Mouse (Mus musculus) ES-E14 (cell line): ENCODE measurements at regions not wholly inside any gene's neighbourhood (a gene's known extent, or its start where the extent isn't known, plus 50 kb on each side); places are given as distances from the start of the nearest gene placed in this dataset.

Experiments
- DNase-seq: peaks from one replicate; pipeline ENCODE4 v3.0.0-alpha.2; 2013; ENCODE audit warnings: low read depth, low spot score
- H3K27ac ChIP-seq: 2 replicates; pipeline ENCODE4 v1.5.1; 2012; ENCODE audit warnings: low read depth, mild to moderate bottlenecking, low read length, moderate library complexity, mixed read lengths; ENCODE audit not compliant: poor library complexity, insufficient read depth, severe bottlenecking
- H3K36me3 ChIP-seq: 2 replicates; pipeline ENCODE4 v1.6.1; 2012; ENCODE audit warnings: mild to moderate bottlenecking, low read length, moderate library complexity, mixed read lengths; ENCODE audit not compliant: control insufficient read depth, poor library complexity, insufficient read depth, severe bottlenecking
- H3K4me1 ChIP-seq, 2 experiments: fragments of 150-350 bp in 1 of 2; sonication (generic) in 1 of 2; 2 replicates each; pipeline ENCODE4 v1.6.1; 2012; ENCODE audit warnings: low read length in 2 of 2, mild to moderate bottlenecking in 1 of 2, mixed read lengths in 1 of 2; ENCODE audit not compliant: control insufficient read depth in 2 of 2, insufficient read depth in 2 of 2, poor library complexity in 1 of 2
- H3K4me3 ChIP-seq, 2 experiments: fragments of 150-350 bp in 1 of 2; sonication (generic) in 1 of 2; 2 replicates each; pipeline ENCODE4 v1.5.1; 2012; ENCODE audit warnings: low read length in 2 of 2, low read depth in 1 of 2, mild to moderate bottlenecking in 1 of 2, mixed read lengths in 1 of 2; ENCODE audit not compliant: insufficient read depth in 1 of 2, poor library complexity in 1 of 2, severe bottlenecking in 1 of 2
- H3K9ac ChIP-seq: 2 replicates; pipeline ENCODE4 v1.6.1; 2012; ENCODE audit warnings: low read depth, mild to moderate bottlenecking, low read length, mixed read lengths; ENCODE audit not compliant: poor library complexity, insufficient read depth, severe bottlenecking
- H3K9me3 ChIP-seq: fragments of 150-350 bp; sonication (generic); 2 replicates; pipeline ENCODE4 v1.6.1; 2012; ENCODE audit warnings: low read depth, mild to moderate bottlenecking, low read length; ENCODE audit not compliant: control insufficient read depth, insufficient read depth
- CHD2 ChIP-seq: IDR thresholded peaks from 2 replicates; pipeline ENCODE4 v1.6.1; 2014; ENCODE audit warnings: mild to moderate bottlenecking, low read depth, low read length, inconsistent platforms
- HCFC1 ChIP-seq: IDR thresholded peaks from 2 replicates; pipeline ENCODE4 v1.6.1; 2012; ENCODE audit warnings: low read length, inconsistent platforms, borderline replicate concordance; ENCODE audit not compliant: insufficient read depth
- MAFK ChIP-seq: IDR thresholded peaks from 2 replicates; pipeline ENCODE4 v1.6.1; 2014; ENCODE audit warnings: mild to moderate bottlenecking, low read depth, low read length, inconsistent platforms; ENCODE audit not compliant: insufficient read depth
- ZC3H11A ChIP-seq: IDR thresholded peaks from 2 replicates; pipeline ENCODE4 v1.6.1; 2012; ENCODE audit warnings: low read depth, mild to moderate bottlenecking, inconsistent platforms, low read length, borderline replicate concordance
- ZNF384 ChIP-seq: IDR thresholded peaks from 2 replicates; pipeline ENCODE4 v1.6.1; 2012; ENCODE audit warnings: low read depth, low read length, inconsistent platforms
- in situ Hi-C, 2 experiments: fragments of 600-800 bp; cut with MboI; formaldehyde crosslinking; loops; one replicate each; pipeline ENCODE4 v1.15.1; 2025; ENCODE audit warnings: low sequenced_read_pairs in 2 of 2, inconsistent platforms in 1 of 2; ENCODE audit not compliant: unreplicated experiment in 2 of 2

DNA sequence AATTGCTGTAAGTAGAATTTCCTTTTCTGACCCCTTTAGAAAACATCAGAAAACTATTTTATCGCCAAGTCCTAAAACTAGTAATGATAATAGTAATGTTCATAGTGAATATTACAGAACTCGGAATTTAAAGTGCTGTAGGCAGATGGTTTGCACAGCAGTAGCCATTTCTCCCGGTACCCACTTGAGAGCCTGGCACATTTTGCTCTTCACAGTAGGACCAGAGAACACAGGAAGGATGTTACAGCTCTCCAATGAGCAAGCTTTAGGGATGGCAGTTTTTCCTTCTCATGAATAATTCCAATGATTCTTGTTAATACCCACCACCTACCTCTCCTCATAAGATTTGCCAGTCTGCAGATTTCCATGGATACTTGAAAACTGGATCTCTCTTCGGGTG lies 253.2 kb upstream of the Impg1 start:
- TF ChIP-seq ZNF384: no peak
- no peak for TF ChIP-seq HCFC1
- TF ChIP-seq MAFK: no peak
- TF ChIP-seq CHD2: no peak
- DNase-seq: no peak
- no peaks in the 10 kb centered on the region for H3K36me3 ChIP-seq
- H3K9me3 ChIP-seq: no peaks in the 10 kb centered on the region
- no peak overlapping the region for H3K9ac ChIP-seq
- no peak overlapping the region for H3K27ac ChIP-seq
- no peaks in the 10 kb centered on the region for H3K4me1 ChIP-seq
- no peak overlapping the region for H3K4me3 ChIP-seq
- in situ Hi-C loops: no loop called here

GRCm38 (mm10) chr9:80709781-80710180 lies 244.5 kb upstream of the Impg1 start:
- H3K9ac ChIP-seq: no peak overlapping the region
- in situ Hi-C loops: no loop called here
- TF ChIP-seq ZNF384 (no peak), CHD2 (no peak)
- no peaks in the 10 kb centered on the region for H3K9me3 ChIP-seq
- DNase-seq: no peak
- H3K4me3 ChIP-seq: no peak overlapping the region
- H3K27ac ChIP-seq: no peak overlapping the region
- no peaks in the 10 kb centered on the region for H3K4me1 ChIP-seq
- H3K36me3 ChIP-seq: no peaks in the 10 kb centered on the region

DNA sequence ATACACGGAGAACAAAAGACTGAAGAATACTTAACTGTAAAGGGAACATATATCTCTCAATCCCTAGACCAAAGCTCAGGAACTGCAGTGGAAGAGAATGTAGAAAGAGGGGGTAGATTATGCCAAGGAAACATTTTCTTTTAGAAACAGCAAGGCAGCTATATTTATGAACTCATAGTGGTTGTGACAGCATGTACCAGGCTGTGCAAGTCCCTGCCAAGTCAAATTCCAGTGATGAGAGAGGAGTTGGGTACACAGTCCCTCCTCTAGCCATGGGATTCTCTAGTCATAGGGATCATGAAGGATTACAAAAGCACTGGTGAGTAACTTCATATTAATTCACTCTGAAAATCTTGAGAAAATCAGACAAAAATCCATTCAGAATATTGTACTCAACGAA lies 240.0 kb upstream of the Impg1 start:
- H3K9me3 ChIP-seq: no peaks in the 10 kb centered on the region
- no peaks in the 10 kb centered on the region for H3K36me3 ChIP-seq
- H3K27ac ChIP-seq: no peak overlapping the region
- in situ Hi-C loops: no loop called here
- H3K4me1 ChIP-seq: no peaks in the 10 kb centered on the region
- no peak for TF ChIP-seq ZC3H11A
- TF ChIP-seq MAFK: no peak
- TF ChIP-seq CHD2: no peak
- no peak for TF ChIP-seq HCFC1
- no peak for TF ChIP-seq ZNF384
- no peak overlapping the region for H3K9ac ChIP-seq
- no peak for DNase-seq
- no peak overlapping the region for H3K4me3 ChIP-seq

- no peaks in the 10 kb centered on the region for H3K9me3 ChIP-seq
- no peak overlapping the region for H3K27ac ChIP-seq
- no peak for DNase-seq
- no peaks in the 10 kb centered on the region for H3K4me1 ChIP-seq
- no peak overlapping the region for H3K4me3 ChIP-seq
- TF ChIP-seq MAFK (no peak), ZNF384 (no peak), CHD2 (no peak), ZC3H11A (no peak), HCFC1 (no peak)
- no peak overlapping the region for H3K9ac ChIP-seq
- in situ Hi-C loops: no loop called here
- no peaks in the 10 kb centered on the region for H3K36me3 ChIP-seq
Measured at GRCm38 (mm10) chr9:80697171-80697570, 231.9 kb upstream of the Impg1 start.

DNA sequence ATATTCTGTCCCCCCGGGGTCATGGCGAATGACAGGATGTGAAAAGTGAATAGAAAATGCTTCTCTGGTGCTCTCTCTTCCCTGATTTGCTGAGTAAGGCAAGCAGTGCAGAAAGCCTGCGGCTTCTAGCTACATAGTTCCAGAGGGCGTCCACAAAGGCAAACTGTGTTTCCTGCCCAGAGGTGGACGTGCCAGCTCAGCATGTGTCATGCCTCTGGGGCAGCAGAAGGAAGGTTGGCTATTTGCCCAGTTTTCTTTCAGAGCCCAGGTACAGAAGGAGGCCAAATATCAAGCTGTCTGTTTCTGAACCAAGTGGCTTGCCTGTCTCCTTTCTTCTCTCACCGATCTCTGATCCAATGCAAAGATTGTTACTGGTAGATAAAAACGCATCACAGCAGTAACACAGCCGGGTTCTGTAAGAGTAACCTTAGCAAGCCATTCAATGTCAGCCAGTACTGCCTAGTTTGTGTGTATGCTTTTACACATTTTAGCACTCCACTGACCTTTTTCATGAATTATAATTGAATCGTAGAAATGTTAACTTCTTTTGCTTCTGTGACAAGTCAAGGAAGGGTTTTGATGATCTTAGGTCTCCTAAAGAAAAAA lies 223.3 kb upstream of the Impg1 start:
- H3K9ac ChIP-seq: no peak overlapping the region
- H3K36me3 ChIP-seq: no peaks in the 10 kb centered on the region
- no peaks in the 10 kb centered on the region for H3K4me1 ChIP-seq
- no peak overlapping the region for H3K27ac ChIP-seq
- no peak for DNase-seq
- H3K4me3 ChIP-seq: no peak overlapping the region
- TF ChIP-seq CHD2 (no peak), ZNF384 (no peak), MAFK (no peak), HCFC1 (no peak), ZC3H11A (no peak)
- in situ Hi-C loops: no loop called here
- no peaks in the 10 kb centered on the region for H3K9me3 ChIP-seq
